In genomic region chr5:101784328-101784727, GRCm38 (mm10) we compare ENCODE assay signal across 14 mouse cellular contexts.
"Had no signal": no experiment of that assay in that cellular context is flagged by ENCODE, and none has a peak within 500 bp of the region (broad histone marks: within the 10 kb centered on the region; RNA-seq: fewer than 3 reads in every experiment).

No protein-coding gene starts in this region.

- H3K9ac ChIP-seq: kidney, embryonic 15.5 days; limb, embryonic 15.5 days; liver, embryonic 12.5 days; lung, embryonic 14.5 days; midbrain, embryonic 12.5 days; neural tube, embryonic 13.5 days had no signal

- H3K27me3 ChIP-seq: kidney, embryonic 15.5 days; limb, embryonic 15.5 days; liver, embryonic 12.5 days; midbrain, embryonic 12.5 days; neural tube, embryonic 13.5 days had no signal

- ATAC-seq: liver, embryonic 12.5 days; midbrain, embryonic 16.5 days had no signal

- H3K27ac ChIP-seq: kidney, embryonic 15.5 days; left cerebral cortex, adult 2 months; limb, embryonic 15.5 days; liver, embryonic 12.5 days; midbrain, embryonic 12.5 days; neural tube, embryonic 13.5 days had no signal

- DNase-seq: kidney, adult 2 months; kidney, postnatal 25 days; lung, embryonic 14.5 days; right cerebral cortex, postnatal 25 days; spleen, adult 18-20 months; thymus, adult 2 months; thymus, postnatal 36 days had no signal

- H3K4me2 ChIP-seq: kidney, embryonic 15.5 days; limb, embryonic 15.5 days; liver, embryonic 12.5 days; lung, embryonic 14.5 days; midbrain, embryonic 12.5 days; neural tube, embryonic 13.5 days had no signal

- H3K4me1 ChIP-seq: kidney, embryonic 15.5 days; liver, embryonic 12.5 days had no signal

- H3K9me3 ChIP-seq: kidney, embryonic 15.5 days; limb, embryonic 15.5 days; liver, embryonic 12.5 days; midbrain, embryonic 12.5 days; neural tube, embryonic 13.5 days had no signal

- H3K36me3 ChIP-seq: kidney, embryonic 15.5 days; limb, embryonic 15.5 days; liver, embryonic 12.5 days; midbrain, embryonic 12.5 days; neural tube, embryonic 13.5 days had no signal

- H3K4me3 ChIP-seq: kidney, embryonic 15.5 days; left cerebral cortex, adult 2 months; limb, embryonic 15.5 days; liver, embryonic 12.5 days; midbrain, embryonic 12.5 days; neural tube, embryonic 13.5 days had no signal
